Mouse (Mus musculus) liver, adult 2 months (tissue): ENCODE measurements around the gene Mrnip. TPM values are rescaled to one million over a fixed set of nuclear protein-coding genes. Genes with fewer than 3 reads are reported as not detected.
A peak's percentile ranks its signal among the peaks of the same experiment; 100 is the strongest.

Experiments
- DNase-seq: peaks from one replicate; pipeline ENCODE4 v3.0.0-alpha.2; 2011; ENCODE audit warnings: low read depth, low spot score; ENCODE audit errors: extremely low read depth
- H3K27ac ChIP-seq: fragments of 200-500 bp; replicated peaks from 2 replicates; pipeline ENCODE4 v1.5.1; 2012; ENCODE audit warnings: low read depth, mild to moderate bottlenecking, control low read depth, inconsistent platforms, low read length; ENCODE audit not compliant: insufficient read depth
- H3K27me3 ChIP-seq: fragments of 200-500 bp; 2 replicates; pipeline ENCODE4 v1.6.1; 2012; ENCODE audit warnings: mild to moderate bottlenecking, moderate library complexity, low read length, inconsistent platforms; ENCODE audit not compliant: control insufficient read depth, insufficient read depth
- H3K36me3 ChIP-seq: fragments of 200-500 bp; 2 replicates; pipeline ENCODE4 v1.6.1; 2012; ENCODE audit warnings: low read length, inconsistent platforms; ENCODE audit not compliant: control insufficient read depth, insufficient read depth
- H3K4me1 ChIP-seq: fragments of 200-500 bp; 2 replicates; pipeline ENCODE4 v1.6.1; 2011; ENCODE audit warnings: low read length; ENCODE audit not compliant: control insufficient read depth, insufficient read depth
- H3K4me3 ChIP-seq: fragments of 200-500 bp; 2 replicates; pipeline ENCODE4 v1.5.1; 2011; ENCODE audit warnings: low read depth, mild to moderate bottlenecking, control low read depth, low read length, moderate library complexity; ENCODE audit not compliant: insufficient read depth
- H3K79me2 ChIP-seq: fragments of 200-500 bp; 2 replicates; pipeline ENCODE4 v1.6.1; 2012; ENCODE audit warnings: inconsistent platforms, mild to moderate bottlenecking, low read length, moderate library complexity; ENCODE audit not compliant: control insufficient read depth, insufficient read depth
- H3K9ac ChIP-seq: fragments of 200-500 bp; 2 replicates; pipeline ENCODE4 v1.6.1; 2012; ENCODE audit warnings: low read depth, mild to moderate bottlenecking, control low read depth, inconsistent platforms, low read length
- CTCF ChIP-seq: fragments of 200-500 bp; IDR thresholded peaks from 2 replicates; pipeline ENCODE4 v1.5.1; 2011; ENCODE audit warnings: low read depth, low read length, control low read depth
- POLR2A ChIP-seq: fragments of 200-500 bp; IDR thresholded peaks from 2 replicates; pipeline ENCODE4 v1.6.1; 2011; ENCODE audit warnings: low read length, control low read depth; ENCODE audit not compliant: insufficient read depth; ENCODE audit errors: extremely low read depth
- WGBS: fragments of 180-500 bp; shearing (Covaris S2); methylation state at CpG from one replicate; pipeline ENCODE4 v1.1.7; 2018; 5-methylcytosine and 5-hydroxymethylcytosine counted together
- polyA plus RNA-seq: library from polyadenylated mRNA; depleted of rRNA; stranded (reverse); fragments of >200 nt; gene quantifications from 2 replicates; pipeline ENCODE4 v1.2.3, GENCODE M21; 2012
- total RNA-seq: library from RNA; depleted of rRNA; stranded (reverse); fragments of >200 nt; gene quantifications from 2 replicates; pipeline ENCODE4 v1.2.3, GENCODE M21; 2014

Gene Mrnip
- total and polyA plus RNA-seq, 2 experiments = 8.5 to 9.9 TPM

DNA sequence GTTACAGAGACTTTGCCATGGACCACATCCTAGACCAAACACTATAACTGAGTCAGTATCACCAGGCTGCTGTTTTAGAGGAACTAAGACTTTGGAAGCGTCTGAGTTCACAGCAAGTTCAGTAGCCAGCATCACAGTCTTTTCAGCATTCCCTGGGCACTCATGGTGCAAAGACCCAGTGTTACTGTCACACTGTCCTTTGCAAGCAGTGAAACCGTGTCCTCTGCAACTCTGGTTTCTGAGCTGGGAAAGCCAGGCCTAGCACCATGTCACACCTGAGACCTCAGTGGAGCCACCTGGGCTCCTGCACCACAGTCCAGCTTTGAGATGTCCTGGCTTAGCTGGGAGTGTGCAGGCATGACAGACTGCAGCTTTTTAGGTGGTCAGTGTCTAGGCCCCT, 24.7 kb downstream of the Mrnip start:
- 73% methylated on average over 2 of the region's 2 CpGs for WGBS
- peak; percentile 46 for DNase-seq
- Histone ChIP-seq H3K79me2 (no peaks in the 10 kb centered on the region), H3K4me1 (peaks cover 54% of the 10 kb centered on the region), H3K9ac (no peak overlapping the region), H3K4me3 (no peak overlapping the region), H3K27ac (no peak overlapping the region; the same call in 1 of the 2 replicates), H3K36me3 (peaks cover 36% of the 10 kb centered on the region), H3K27me3 (no peaks in the 10 kb centered on the region)
- TF ChIP-seq CTCF (no peak), POLR2A (no peak)

DNA sequence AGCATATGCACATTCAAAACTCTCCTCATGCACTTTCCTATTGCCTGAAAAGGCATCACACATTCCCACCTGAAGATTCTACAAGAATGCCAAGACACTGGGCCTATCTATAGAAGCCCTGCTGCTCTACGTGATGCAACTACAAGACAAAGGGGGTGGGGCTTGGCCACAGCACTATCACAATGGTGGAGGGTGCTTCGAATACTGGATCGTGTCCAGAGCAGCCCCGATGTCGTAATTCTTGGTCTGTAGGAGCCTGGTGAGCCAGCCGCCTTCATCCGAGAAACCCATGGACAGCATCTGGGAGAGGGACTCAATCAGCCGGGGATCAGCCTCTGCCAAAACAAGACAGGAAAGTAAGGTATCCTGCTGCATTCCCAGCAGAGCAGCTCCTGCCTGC, 26.4 kb downstream of the Mrnip start:
- DNase-seq = peak; percentile 75
- Histone ChIP-seq H3K36me3 (peaks cover 50% of the 10 kb centered on the region), H3K9ac (no peak overlapping the region), H3K27me3 (no peaks in the 10 kb centered on the region), H3K79me2 (no peaks in the 10 kb centered on the region), H3K27ac (peak overlapping the region; percentile 86), H3K4me3 (no peak overlapping the region), H3K4me1 (peaks cover 57% of the 10 kb centered on the region)
- WGBS = 14% methylated on average over 8 of the region's 8 CpGs
- TF ChIP-seq POLR2A (no peak), CTCF (no peak)

DNA sequence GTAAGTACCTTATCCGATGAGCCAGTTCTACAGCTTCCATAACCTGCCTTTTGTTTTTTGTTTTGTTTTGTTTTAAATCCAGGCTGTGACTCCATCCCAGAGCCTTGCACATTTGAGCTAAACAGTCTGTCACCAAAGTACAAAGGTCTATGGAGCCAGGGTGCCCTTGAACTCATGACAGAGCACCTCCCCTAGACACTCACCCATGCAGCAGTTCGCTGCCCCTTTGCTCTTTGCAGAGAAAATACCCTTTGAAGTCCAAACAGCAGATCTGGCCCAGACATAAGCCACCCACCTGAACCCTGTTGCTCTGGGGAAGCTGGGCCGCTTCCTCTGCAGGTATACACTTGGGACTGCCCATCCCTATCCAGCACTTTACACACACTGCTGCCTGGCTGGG, 27.3 kb downstream of the Mrnip start:
- Histone ChIP-seq H3K4me3 (no peak overlapping the region), H3K79me2 (no peaks in the 10 kb centered on the region), H3K27me3 (no peaks in the 10 kb centered on the region), H3K27ac (peak overlapping the region; percentile 86), H3K4me1 (peaks cover 65% of the 10 kb centered on the region), H3K9ac (no peak overlapping the region), H3K36me3 (peaks cover 59% of the 10 kb centered on the region)
- no peak for TF ChIP-seq POLR2A
- TF ChIP-seq CTCF = no peak
- 21% methylated on average over 3 of the region's 3 CpGs for WGBS
- DNase-seq = peak; percentile 94

DNA sequence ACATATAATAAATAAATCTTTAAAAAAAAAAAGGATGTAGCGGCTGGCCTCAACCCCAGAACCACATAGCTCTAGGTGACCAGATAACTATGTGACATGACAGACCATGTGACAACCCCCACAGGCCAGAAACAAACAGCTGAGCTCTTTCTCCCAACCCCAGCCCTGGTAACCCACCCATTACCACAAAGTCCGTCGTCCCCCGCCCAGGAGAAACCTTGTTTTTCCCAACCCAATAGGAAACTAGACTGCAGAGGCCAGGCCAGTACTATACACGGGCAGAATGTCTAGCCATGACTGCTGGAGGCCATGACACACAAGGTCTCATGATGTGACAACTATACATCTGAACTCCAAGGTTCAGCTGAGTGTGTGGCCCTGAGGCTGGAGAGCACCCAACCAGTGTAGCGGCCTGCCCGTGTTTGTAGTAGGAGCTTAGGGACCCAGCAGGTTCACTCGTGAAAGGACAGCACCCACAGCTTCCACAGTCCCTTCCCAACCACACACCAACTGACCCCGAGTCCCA, 29.1 kb downstream of the Mrnip start:
- peak overlapping the region; percentile 62 for H3K27ac ChIP-seq
- H3K36me3 ChIP-seq = peaks cover 74% of the 10 kb centered on the region
- no peak for DNase-seq
- peak overlapping the region; percentile 22 for H3K9ac ChIP-seq
- no peak overlapping the region for H3K4me3 ChIP-seq
- TF ChIP-seq POLR2A = no peak
- no peak for TF ChIP-seq CTCF
- 50% methylated on average over 9 of the region's 9 CpGs for WGBS
- H3K79me2 ChIP-seq = peaks cover 3% of the 10 kb centered on the region; the same call in 1 of the 2 replicates
- peaks cover 69% of the 10 kb centered on the region for H3K4me1 ChIP-seq
- H3K27me3 ChIP-seq = no peaks in the 10 kb centered on the region

DNA sequence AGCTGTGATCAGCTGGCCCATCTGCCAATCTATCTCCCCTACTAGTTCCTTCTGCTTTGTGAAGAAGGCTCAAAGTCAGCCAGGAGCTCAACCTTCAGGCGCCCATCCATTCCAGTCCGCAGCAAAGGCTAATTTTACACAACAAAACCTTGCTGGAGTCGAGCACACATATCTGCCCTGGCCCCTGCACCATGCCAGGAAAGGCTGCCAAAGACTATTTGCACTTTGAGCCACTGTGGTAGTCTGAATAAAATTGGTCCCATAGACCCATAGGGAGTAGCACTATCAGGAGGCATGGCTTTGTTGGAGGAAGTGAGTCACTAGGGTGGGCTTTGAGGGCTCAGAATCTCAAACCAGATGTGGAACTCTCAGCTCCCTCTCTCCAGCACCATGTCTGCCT, 31.2 kb downstream of the Mrnip start:
- Histone ChIP-seq H3K79me2 (peaks cover 14% of the 10 kb centered on the region; the same call in 1 of the 2 replicates), H3K9ac (no peak overlapping the region), H3K36me3 (peaks cover 65% of the 10 kb centered on the region), H3K4me1 (peaks cover 64% of the 10 kb centered on the region), H3K27ac (peak overlapping the region; percentile 75), H3K27me3 (no peaks in the 10 kb centered on the region), H3K4me3 (no peak overlapping the region)
- TF ChIP-seq CTCF (no peak), POLR2A (no peak)
- WGBS = 25% methylated on average over 3 of the region's 3 CpGs
- peak; percentile 89 for DNase-seq

DNA sequence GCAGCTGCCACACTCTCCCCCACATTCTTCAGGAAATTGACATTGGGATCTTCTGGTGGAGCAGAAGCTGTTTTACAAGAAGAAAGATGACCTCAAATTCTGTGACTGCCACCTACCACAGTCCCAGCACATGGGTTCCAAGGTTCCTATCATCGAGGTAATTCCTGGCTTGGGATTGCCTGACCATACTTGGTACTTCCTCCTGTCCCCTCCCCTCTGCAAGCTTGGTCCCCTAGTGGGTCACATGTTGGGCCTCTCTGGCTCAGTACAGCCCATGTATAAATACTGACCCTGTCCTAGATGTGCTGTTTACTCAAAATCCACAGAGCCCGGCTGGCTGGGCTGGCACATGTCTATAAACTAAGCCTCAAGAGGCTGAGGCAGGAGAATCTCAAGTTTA, 31.8 kb downstream of the Mrnip start:
- WGBS = 8% methylated on average over 2 of the region's 2 CpGs
- DNase-seq = peak; percentile 66
- no peak overlapping the region for H3K9ac ChIP-seq
- peaks cover 59% of the 10 kb centered on the region for H3K4me1 ChIP-seq
- no peak overlapping the region for H3K4me3 ChIP-seq
- peak overlapping the region; percentile 75 for H3K27ac ChIP-seq
- H3K79me2 ChIP-seq = peaks cover 14% of the 10 kb centered on the region; the same call in 1 of the 2 replicates
- H3K27me3 ChIP-seq = no peaks in the 10 kb centered on the region
- peaks cover 60% of the 10 kb centered on the region for H3K36me3 ChIP-seq
- TF ChIP-seq POLR2A = no peak
- TF ChIP-seq CTCF = no peak
